Mouse (Mus musculus) frontal cortex, postnatal 10 days (tissue): ENCODE measurements around the gene Klk1b5.
A peak's percentile ranks its signal among the peaks of the same experiment; 100 is the strongest.

Source experiments
- DNase-seq, 2 experiments: peaks; one replicate each; pipeline ENCODE4 v3.0.0; 2022; ENCODE audit warnings: low spot score in 2 of 2, mixed read lengths in 1 of 2

The Klk1b5 gene

DNA sequence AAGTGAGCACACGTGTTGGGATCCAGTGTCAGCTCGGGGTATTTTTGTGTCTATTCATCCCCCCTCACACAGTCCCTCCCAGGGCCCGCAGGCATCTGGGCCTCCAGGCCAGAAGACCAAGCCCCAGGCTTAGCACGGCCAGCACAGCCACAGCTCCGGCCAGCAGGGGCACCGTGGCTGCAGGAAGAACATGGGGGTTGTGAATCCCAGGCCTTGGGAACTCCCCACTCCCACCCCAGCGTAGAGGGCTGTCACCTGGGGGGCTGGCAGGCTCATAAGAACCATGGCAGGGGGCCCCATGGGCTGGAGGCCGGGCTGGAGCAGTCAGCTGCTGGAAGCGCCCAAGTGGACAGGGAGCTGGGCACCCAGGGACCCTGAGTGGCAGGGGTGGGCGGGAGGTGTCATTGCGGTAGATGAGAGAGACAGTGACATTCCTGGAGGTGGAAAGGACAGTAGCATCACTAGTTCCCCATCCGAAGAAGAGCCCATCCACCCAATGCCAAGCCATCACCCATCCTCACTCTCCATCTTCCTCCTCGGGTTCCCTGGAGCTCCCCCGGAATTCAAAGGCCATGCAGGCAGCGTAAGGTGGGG is 37.4 kb downstream of the Klk1b5 start:
- DNase-seq, result no peak

DNA sequence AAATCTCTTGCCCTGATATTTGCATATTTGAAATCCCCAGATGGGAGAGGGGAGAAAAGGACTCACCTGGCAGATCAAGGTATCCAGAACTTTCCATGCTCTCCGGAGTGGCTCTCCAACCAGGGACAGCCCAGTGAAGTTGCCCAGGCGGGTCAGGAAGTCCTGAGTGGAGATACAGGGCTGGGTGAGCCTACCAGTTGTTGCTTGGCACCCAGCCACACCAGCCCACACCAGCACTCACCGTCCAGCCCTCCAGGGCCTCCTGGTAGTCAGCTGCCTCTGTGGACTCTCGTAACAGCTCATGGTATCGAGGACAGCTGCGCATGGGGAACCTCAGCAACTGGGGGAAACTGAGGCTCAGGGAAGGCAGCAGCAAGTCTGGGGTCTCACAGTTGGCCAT is 39.2 kb downstream of the Klk1b5 start:
- DNase-seq, result no peak

DNA sequence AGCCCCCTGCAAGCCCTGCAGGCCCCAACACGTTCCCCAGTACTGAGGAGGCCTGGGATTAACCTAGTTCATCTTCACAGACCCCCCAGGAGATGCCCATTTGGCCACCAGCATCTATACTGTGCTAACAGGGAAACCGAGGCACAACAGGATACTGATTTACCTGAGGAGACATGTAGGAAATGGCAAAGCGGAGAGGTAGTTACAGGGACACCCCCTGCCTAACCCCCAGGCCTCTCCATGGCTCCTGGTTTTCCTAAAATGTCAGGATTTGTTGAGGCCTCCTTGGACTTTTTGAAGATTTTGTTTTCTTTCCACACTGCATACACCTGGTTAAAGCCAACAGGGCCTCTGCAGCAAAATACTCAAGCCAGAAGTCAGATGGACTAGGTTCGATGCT is 41.5 kb downstream of the Klk1b5 start, which contains the start of gene Acp4:
TSS of gene Acp4 (minus strand) at position 101 of the 400 bp plus-strand sequence.
- DNase-seq, result no peak

DNA sequence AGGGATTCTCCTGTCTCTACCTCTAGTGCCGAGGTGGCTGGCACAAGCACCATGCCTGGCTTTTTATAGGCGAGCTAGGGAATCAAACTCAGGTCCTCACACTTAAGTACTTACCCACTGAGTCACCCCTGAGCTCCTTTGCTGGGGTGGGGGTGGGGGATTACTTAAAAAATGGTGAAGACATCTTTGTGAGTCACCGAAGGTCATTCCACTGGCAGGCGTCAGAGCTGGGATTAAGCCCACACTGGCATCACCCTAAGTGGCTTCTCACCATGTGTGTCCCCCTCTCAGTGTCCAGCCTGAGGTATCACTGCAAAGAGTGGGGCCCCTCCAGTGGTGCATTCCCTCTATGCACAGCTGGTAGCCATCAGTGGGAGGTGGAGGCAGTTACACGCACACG is 44.7 kb downstream of the Klk1b5 start:
- DNase-seq, result no peak

DNA sequence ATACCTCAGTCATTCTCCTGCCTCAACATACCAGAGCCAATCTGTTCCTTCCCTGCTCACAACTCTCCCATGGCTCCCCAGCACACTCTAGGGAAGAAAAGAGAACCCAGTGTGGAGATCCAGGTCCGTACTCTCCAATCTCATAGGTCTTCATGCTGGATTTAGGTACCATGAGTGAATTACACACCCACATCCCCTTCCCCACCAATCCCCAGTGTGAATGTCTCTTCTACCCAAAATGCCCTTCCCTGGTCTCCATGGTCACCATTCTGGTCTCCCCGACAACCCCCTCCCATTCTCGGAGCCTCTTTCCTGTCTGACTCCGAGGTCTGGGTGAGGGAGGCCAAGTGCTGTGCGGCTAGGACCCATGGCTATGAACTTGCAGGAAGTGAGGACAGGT is 45.4 kb downstream of the Klk1b5 start, which contains the start of gene Gm15517:
TSS of gene Gm15517 (plus strand) at position 301 of the 400 bp plus-strand sequence.
- DNase-seq, result no peak

DNA sequence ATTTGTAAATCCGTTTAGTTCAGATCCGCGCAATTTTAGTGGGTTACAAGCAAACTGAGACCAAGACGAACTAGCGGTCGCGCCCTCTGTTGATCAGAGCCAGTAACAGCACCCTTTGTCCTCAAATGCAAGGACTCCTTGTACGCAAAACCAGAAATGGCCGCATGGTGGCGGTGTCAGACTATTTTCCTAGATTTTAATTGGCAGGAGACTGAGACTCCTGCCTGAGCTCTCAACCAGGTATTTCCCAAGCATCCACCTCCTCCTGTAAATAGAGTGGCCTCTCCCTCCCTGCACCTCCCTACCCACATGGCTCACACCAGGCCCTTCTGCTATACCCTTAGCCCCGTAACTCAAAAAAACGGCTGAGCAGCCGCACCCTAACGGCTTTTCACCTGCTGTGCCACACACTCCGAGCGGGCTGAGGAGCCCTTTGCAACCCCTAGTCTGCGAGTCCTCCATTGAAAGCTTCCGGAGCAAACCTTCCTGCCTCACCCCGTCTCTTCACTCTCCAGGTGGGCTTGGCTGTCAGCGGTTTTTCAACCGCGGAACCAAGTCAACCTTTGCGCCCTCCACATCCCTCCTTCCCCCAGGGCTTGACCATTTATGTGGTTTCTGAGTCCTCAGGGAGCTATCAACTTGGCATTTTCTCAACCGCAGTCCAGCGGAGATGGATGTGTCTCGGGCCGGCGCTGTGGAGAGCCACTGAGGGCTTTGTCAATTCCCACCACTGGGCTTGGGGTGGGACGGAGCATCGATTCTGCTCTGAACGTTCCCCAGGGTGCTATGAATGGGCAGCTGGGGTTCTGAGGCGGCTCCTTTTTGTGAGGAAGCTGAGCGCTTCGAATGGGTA is 47.3 kb downstream of the Klk1b5 start:
- peak; percentile 81 to 94 for DNase-seq

DNA sequence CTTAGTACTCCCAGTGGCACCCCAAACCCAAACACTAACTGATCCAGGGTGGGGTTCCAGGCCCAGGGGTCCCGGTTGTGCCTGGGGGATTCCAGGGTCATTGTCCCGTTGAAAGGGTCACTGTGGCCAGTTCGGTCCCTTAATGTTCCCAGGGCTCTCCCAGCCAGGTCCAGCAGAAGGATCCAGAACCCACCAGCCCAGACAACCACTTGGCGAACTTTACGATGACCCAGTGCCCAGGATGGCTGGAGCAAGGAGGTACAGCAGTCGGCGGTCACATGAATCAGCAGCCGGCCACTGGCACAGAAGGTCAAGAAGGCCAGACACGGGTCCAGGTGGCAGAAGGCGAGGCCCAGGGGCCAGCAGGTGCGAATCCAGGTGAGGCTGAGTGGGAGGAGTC is 52.4 kb downstream of the Klk1b5 start:
- DNase-seq, result no peak

DNA sequence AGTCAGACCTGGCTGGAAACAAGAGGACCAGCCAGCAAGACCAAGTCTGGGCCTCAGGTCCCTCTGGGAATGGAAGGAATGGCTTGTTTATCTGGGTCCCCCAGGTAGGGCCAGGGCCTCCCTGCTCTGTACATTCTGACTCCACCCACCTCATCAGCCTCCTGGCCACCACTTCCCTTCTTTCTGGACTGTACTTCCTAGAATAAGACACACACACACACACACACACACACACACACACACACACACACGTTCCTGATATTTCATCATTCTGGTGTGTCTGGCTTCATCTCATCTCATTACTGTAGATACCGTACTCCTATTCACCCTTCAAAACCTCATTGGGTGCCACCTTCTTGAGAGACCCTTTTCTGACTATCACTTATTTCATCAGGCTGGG is 53.7 kb downstream of the Klk1b5 start:
- no peak for DNase-seq
